Mouse (Mus musculus) adrenal gland, adult (tissue): ENCODE measurements around the gene Frmd4b.

Experiments used
- DNase-seq, 2 experiments: peaks; one replicate each; pipeline ENCODE4 v3.0.0; 2022 to 2023; ENCODE audit warnings: low spot score in 1 of 2; ENCODE audit not compliant: inconsistent age in 2 of 2

Frmd4b gene

DNA sequence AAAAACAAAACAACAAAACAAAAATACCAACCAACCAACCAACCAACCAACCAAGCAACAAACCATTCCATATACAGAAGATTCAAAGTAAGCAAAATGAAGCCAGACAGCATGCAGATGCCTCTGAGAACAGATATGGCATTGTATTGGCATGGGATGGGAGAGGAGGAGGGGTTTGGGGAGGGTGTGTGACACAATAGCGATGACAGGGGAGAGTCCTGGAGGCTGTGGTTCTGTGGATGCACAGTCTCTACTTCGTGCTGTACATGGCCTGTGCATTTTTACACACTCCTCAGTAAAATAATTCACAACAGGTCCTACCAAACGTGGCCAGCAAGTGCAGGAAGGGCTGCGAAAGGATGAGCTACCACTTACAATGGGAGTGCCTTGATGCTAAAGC lies 278.5 kb downstream of the Frmd4b start:
- DNase-seq: no peak

DNA sequence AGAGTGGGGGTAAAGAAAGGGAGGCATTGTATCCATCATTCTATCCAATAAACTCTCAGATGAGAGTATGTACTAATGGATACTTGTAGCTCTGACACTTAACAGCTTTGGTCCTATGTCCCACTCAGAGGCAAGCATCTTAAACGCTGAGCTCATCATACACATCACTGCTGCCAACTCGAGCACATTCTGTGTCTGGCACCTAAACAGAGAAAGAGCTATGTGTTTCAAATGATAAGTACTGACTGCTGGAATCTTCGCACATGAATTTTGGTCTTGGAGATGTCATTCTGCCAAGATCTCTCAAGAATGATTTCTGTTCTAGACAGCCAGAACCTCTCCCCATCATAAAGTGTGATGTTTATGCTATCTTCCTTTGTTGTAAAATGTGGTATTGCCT lies 284.0 kb downstream of the Frmd4b start:
- DNase-seq: no peak

DNA sequence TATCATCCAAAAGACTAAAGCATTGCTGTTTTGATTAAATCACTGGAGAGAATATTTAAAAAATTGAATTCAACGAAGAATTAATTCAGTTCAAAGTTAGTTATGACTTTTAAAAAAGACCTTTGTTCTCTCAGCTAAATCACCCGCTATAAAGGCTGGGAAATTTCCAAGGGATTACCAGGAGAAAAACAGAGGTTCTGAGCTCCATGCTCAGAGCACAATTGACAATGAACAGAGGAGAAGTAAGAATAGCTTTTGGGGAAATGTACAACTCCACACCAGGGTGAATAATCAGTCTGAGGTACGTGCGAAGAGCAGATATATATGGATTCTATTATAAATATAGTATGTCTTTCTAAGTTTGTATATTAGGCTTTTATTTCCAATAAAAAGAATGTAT lies 293.4 kb downstream of the Frmd4b start:
- no peak for DNase-seq

DNA sequence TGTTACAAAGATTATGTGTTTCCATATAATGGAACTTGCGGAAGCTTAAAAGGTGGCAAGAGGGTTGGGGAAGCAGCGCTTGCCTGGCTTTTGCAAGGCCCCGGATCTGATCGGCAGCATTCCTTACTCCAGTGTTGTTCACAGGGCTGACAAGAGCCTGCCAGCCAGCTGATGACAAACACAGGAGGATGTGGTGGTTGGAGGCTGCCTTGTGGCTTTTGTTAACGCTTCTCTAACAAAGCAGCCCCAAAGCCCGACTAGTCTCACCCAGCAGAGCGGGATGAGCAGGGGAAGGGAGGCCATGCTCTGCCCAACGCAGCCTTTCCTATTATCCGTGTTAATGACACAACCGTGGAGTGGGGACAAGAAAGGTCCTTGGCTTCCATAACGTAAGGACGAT lies 295.2 kb downstream of the Frmd4b start:
- DNase-seq: no peak

DNA sequence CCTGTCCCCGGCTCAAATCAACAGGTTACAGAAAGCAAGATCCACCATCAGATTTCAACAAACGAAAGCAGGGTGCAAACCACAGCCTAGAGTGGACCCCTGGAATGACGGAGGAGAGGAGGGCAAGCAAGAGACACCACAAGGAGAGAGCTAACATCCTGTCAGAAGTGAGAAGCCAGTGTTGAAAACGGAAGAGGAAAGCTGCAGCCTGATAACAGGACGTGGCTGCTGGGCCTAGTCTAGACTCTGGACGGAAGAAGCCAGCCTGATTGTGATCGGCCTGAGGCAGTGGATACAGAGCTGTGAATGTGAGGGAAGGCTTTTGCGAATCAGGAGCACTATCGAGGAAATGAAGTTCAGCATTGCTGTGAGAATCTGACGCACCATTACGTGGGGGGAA lies 296.2 kb downstream of the Frmd4b start:
- no peak for DNase-seq

DNA sequence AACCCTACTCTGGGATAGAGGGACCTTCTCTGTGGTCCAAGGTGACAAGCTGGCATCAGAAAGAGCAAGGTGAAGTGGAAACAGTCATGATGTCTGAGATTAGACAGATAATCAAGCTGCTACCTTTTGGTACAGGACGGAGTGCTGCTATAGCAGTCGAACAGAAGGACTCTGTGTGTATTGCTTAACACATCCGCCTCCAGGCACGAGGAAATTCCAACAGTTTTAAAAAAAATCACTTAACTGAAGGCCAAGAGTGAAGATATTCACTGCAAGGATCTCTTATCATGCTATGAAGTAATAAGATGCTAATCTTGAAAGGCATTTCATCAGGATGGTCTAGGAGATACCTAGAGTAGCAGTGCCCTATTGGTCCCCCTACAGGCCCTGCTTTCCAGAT lies 298.3 kb downstream of the Frmd4b start:
- DNase-seq: no peak

DNA sequence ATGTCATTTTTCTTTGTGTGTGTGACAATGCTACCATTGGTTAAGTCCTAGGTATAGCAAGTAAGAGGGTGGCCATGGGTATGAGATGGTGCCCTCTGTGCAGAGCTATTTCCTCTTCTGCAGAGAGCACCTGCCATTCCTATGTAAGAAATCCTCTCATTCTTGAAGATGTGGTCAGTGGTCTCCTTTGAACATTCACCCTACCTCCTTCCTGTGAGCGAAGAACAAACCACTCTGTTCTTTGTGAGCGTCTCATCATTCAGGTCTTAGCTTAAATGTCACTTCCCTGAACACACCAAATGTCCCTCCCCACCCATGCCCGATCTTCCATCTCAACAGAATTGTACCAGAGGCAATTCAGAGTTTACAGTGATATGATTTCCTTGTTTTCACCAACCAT lies 299.4 kb downstream of the Frmd4b start:
- DNase-seq: no peak

DNA sequence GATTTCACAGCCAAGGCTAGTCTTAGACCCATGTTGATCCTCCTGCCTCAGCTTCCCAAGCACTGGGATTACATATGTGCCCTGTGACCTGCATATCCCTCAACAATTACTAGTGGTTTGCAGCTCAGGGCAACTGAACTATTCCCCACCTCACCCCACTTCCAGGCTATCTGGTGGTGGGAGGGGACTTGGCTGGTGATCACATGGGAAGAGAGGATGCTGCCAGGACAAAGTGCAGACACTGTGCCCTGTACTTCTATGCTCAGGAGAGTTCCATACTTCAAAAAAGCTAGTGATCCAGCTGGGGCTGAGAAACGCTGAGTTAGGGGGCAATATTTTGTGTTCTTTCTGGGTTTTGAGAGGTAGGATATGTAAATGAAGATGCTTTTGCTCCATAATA lies 300.6 kb downstream of the Frmd4b start:
- DNase-seq: no peak

DNA sequence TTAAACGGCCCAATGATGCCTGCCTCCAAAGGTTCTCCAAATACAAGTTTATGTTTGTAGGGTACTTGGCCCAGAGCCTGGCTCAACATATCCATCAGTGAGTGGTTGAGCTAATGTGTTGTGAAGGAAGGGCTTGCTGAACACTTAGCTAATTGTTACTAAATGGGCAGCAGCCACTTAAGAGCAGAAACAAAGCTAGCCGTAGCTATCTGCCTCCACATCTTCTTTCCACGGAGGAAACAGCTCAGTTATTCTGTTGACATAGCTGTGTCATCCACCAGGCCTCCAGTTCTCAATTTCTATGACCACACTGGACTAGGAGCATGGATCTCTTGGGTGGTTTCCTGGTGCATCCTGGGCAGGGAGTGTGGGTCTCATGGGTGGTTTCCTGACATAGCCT lies 302.0 kb downstream of the Frmd4b start:
- no peak for DNase-seq

DNA sequence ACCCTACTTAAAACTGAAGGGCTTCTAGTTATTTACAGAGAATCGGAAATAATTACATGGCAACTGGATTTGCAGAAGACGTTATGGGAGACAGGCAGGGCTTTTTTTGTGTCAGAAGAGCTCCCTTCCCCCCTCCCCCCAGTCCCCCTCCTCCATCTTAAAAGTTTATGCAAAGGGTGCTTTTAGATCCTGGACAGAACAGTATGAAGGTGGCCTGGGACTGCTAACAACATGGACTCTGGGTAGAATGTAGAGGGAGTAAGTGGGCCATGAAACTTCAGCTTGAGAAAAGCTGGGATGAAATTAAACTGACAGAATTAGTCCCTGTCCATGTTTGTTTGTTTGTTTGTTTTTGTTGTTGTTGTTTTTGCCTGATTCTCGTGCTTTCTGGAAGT lies 304.8 kb downstream of the Frmd4b start:
- DNase-seq: no peak

DNA sequence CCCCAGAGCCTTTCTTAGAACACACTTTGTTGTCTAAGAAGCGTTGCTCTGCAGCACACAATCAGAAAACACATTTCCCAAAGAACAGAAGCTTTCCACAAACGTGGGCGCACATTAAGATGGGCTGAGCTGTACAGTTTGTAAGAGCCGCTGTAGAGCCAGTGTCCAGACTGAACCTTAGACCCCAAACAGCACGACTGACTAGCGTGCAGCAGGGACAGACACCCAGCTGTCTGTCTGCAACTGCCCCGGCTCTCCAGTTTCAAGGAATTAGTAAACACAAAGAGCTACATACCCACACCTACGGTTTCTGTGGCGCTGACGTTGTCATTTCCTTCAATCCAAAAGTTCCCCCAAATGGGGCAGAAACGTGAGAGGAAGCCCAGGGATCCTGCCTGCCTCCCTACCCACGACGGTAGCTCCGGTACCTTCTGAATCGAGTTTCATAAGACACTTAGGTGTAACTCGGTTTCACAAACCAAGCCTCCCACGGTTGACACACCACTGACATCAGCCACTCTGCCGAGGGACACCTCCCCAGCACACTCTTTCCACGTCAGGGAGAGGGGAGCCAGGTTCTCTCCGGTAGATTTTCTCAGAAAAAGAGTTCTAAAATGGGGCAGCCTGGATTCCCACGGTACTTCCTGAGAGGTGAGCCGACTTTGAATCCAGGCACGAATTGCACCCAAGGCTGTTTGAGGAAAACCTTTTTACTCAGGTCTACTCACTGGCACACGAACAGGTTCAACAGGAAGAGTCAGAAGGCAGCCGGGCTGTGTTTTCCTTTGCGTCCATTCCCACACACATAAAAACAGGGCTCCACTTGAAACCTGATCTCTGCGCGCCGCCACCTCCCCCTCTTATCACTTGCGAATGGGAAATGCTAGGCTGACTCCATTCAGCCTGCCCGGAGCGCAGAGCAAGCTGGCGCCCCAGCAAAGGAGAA lies 305.5 kb downstream of the Frmd4b start:
- peak; percentile 56 to 84 for DNase-seq

DNA sequence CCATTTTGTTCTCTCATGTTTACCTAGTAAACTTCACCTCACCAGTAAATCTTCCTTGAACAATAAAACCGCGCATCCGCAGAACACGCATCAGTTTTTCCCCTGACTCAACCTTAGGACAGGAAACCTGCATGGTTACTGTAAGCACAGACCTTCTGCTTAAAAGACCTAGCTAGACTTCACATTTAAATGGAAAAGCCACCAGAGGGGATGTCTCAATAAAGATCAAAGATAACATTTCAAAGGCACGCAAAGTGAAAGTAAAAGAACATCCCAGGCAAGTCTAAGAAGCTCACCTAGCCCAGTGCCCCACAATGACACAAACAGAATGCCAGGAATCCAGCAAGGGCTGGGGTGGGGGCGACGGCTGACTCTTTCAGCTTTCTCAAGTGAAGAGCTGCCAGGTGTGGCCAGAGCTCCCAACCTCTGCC lies 306.4 kb downstream of the Frmd4b start:
- DNase-seq: peak in 1 of 2 experiments; percentile 64

DNA sequence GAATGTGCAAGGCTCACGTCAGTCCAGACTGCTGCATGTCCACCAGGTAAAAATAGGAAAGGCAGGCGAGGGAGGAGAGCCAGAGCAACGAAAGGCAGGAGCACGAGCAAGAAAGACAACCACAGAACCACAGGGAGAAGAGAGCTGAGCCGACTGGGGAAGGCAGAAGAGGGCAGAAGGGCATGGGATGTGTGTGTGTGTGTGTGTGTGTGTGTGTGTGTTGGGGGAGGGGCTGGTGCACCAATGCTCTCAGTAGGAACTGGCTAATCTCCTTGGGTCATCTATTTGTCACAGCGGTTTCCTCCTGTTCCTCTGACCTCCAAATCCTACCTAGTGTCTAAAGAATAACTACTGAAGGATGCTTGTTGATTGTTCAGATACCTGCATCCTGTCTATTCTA lies 308.2 kb downstream of the Frmd4b start:
- peak in 1 of 2 experiments; percentile 18 for DNase-seq

DNA sequence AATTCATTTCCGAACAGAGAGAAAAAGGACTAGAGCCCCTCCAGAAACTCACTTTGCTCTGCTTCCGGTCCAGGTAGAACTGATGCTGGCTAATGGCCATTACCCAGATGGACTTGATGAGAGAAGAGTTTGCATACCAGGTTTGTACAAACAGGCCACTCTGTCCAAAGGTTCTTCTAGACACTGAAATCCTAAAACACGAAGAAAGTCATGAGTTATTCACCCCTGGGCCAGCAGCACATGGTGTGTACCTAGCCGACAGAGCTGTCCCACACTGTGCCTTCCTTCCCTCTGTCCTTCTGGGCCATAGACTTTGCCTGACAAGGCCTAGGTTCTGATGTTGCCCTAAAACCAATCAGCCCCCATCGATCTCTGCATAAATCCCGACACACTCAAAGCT lies 308.8 kb downstream of the Frmd4b start:
- DNase-seq: no peak

DNA sequence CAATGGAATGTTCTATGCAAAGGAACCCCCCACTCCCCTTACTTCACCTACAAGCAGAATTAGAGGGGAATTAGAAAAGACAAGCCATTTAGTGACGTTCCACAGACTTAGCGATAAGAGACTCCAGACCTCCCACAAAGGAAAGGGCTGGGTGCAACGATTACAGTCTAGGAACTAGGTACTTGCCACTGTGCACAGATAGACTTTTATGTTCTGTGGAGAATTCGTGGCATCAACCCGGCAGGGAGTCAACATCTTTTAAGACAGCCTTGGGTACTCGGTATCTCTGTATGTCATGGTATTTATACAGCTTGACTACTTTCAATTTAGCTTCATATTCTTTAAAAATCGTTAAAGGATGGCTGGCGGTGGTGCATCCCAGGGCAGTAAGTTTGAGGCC lies 310.1 kb downstream of the Frmd4b start:
- DNase-seq: no peak

DNA sequence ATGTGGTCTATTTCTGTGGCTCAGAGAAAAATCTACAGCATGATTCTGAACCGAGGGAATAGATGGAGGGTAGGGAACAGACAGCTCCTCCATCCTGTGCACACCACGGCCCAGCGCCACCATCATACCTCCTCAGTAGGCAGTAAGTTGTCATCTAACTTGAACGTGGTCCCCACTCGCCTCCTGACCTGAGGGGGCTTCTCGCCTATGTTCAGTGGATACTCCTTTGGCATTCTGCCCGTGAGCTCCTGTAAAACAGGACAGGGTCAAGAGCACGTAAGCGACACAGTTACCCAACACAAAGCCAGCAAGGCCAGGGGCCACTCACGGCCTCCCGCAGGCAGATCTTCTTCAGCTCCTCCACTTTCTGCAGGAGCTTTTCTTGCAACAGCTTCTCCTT lies 311.0 kb downstream of the Frmd4b start:
- DNase-seq: peak in 1 of 2 experiments; percentile 19

DNA sequence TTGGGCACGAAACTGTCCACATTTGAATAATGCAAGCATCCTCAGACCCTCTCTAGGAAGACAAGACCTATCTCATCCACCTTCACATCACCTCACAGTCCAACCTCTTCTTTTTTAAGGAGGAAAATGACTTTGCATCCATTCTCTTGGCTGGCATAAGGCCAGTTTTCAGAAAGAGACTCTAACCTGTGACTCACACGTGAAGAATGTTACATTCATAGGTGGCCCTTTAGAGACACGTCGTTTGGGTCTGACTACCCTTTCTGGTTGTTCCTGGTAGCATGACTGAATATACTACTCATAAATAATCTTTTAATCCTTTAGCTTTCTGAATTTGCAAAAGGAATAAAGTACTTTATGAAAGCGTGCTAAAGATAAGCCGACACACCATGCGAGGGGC lies 311.9 kb downstream of the Frmd4b start:
- no peak for DNase-seq

DNA sequence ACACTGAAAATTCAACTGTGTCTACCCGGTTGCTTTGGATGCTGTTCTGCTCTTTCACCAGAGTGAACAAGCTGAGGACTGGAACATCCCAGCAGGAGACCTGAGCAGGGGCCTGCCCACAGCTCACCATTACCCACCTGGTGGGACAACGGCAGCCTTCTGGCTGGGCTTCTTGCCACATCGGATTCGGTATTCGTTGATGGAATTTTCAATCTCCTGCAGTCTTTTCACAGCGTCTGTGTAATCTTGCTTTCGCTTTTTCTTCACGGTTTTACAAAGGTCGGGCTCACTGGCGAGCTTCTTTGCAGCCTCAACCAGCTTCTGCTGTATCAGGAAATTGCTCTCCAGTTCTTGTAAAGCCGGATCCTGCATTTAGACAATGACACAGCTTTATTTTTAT lies 312.3 kb downstream of the Frmd4b start:
- no peak for DNase-seq

DNA sequence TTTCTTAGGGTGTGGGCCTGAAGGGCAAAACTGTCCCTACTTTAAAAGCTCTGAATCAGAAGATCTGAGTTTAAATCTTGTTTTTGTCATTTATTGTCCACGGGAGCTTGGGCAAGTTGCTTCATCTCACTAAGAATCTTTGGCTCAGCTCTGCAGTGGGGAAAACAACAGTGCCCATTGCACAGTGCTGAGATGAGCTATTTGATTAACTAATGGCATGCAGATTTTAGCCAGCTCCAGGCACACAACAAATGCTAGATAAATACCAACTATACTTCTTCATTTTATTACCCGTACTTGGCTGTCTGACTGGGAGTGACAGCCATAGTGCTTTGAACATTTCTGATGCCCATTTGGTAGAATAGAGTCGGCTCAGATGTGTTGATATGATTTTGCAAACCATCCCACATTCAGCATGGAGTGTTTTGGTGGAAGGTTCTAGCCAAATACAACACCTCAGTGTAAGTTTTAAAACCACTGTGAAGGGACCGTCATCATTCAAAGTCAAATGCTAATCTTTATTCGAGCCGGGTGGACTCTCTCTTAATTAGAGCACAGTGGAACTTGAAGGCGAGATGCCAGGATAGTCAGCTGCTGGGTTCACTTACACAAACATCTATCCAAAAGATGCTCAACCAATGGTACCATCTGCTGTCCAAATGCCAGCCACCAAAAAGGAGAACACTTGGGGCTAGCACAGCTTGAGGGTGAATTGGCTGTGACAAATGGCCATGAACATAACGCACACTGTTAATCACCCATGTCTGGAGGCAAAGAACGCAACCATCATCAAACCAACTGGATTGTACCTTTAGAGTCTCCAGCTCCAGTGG lies 313.8 kb downstream of the Frmd4b start:
- DNase-seq: no peak

DNA sequence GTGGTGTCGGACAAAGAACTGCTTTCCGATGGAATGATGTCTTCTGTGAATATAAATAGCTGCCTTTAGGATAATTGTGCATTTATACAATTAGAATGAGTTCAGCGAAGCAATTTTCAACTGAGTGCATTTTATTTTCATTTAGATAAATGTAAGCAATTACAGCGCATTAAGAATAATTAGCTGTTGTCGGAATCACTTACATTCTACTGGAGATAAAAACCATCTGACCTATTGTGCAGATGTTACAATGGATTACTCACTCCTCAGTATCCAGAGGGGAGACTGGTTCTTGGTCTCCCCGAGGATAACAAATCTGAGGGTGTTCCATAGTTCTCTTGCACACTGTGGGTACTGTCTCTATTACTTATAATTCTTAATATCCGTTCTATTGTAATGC lies 315.0 kb downstream of the Frmd4b start:
- no peak for DNase-seq

DNA sequence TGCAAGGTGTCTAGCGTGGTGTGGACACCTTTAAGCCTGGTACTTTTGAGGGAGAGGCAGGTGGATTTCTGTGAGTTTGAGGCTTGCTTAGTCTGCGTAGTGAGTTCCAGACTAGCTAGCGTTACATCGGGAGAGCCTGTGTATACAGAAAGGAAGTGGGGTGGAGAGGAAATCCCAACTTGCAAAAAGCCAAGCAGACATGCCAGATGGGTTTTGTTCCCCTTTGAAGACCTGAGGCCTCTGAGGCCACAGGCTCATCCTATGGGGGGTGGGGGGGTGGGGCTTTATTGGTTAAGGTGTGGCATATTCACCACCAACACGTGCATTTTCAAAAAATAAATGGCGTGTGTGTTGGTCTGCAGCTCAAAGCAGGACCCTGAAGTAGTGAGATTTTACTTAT lies 316.7 kb downstream of the Frmd4b start:
- DNase-seq: no peak

DNA sequence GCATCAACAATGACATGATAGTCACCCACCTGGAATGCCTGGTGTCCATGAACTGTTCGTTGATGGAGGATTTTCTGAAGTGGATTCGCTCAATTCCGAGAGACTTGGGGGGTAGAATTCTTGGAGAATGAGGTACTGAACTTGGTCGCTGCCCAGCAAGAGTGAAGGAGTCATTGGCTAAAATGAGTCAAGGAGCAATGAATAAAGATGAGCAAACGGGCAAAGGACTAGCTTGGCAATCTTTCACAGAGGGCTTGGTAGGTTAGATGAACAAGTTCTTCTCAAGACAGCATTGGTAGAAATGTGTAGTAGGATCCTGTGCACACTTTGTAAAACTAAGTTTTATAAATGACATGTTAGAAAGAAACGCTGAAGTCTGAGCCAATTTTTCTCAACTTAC lies 317.2 kb downstream of the Frmd4b start:
- DNase-seq: no peak
